Mouse (Mus musculus) retina, postnatal 1 day (tissue): Measurements from ENCODE around the gene Rtn4rl2.
"Not testable (repeated sequence)": the region's sequence is repeated elsewhere in the genome, so short reads cannot be mapped to it uniquely, and the experiment has no call there.

ENCODE experiments used
- DNase-seq: peaks from one replicate; pipeline ENCODE4 v3.0.0-alpha.2; 2012

Rtn4rl2 gene

GRCm38 (mm10) chr2:84886234-84886731 lies at the start of gene Rtn4rl2:
Gene Rtn4rl2 (minus strand): TSS chr2:84886710.
- peak; percentile 70 for DNase-seq

- DNase-seq, result peak; percentile 15
Measured at GRCm38 (mm10) chr2:84935065-84935464, 48.6 kb upstream of the Rtn4rl2 start.

- DNase-seq, result no peak
Measured at GRCm38 (mm10) chr2:84934649-84935007, 48.1 kb upstream of the Rtn4rl2 start.

GRCm38 (mm10) chr2:84933992-84934648 lies 47.6 kb upstream of the Rtn4rl2 start:
- DNase-seq, result no peak

GRCm38 (mm10) chr2:84930186-84930585 lies 43.7 kb upstream of the Rtn4rl2 start:
- no peak for DNase-seq

- no peak for DNase-seq
Measured at GRCm38 (mm10) chr2:84919601-84920108, 33.1 kb upstream of the Rtn4rl2 start.

GRCm38 (mm10) chr2:84918188-84918587 lies 31.7 kb upstream of the Rtn4rl2 start:
- DNase-seq, result no peak

- no peak for DNase-seq
Measured at GRCm38 (mm10) chr2:84916548-84917320, 30.2 kb upstream of the Rtn4rl2 start.

- no peak for DNase-seq
Measured at GRCm38 (mm10) chr2:84915330-84915729, 28.8 kb upstream of the Rtn4rl2 start.

- no peak for DNase-seq
Measured at GRCm38 (mm10) chr2:84913881-84914280, 27.4 kb upstream of the Rtn4rl2 start.

GRCm38 (mm10) chr2:84912722-84913121 lies 26.2 kb upstream of the Rtn4rl2 start:
- no peak for DNase-seq

GRCm38 (mm10) chr2:84896686-84897085 lies 10.2 kb upstream of the Rtn4rl2 start:
- not testable (repeated sequence) for DNase-seq

GRCm38 (mm10) chr2:84895495-84896198 lies 9.1 kb upstream of the Rtn4rl2 start:
- DNase-seq, result no peak

GRCm38 (mm10) chr2:84893359-84893758 lies 6.8 kb upstream of the Rtn4rl2 start:
- DNase-seq, result no peak

- DNase-seq, result peak; percentile 85
Measured at GRCm38 (mm10) chr2:84890045-84890340, 3.5 kb upstream of the Rtn4rl2 start.

- DNase-seq, result peak; percentile 32
Measured at GRCm38 (mm10) chr2:84889316-84890044, 3.0 kb upstream of the Rtn4rl2 start.

GRCm38 (mm10) chr2:84888657-84889315 lies 2.3 kb upstream of the Rtn4rl2 start:
- peak; percentile 87 for DNase-seq

GRCm38 (mm10) chr2:84887411-84888271 lies 1.1 kb upstream of the Rtn4rl2 start:
- DNase-seq, result peak; percentile 73

GRCm38 (mm10) chr2:84886821-84887281 lies 341 bp upstream of the Rtn4rl2 start:
- peak; percentile 84 for DNase-seq

GRCm38 (mm10) chr2:84885084-84886055 lies 1.1 kb downstream of the Rtn4rl2 start:
- DNase-seq, result peak; percentile 33
